Mouse (Mus musculus): ENCODE results near the gene Olfr1457. TPM values are rescaled to one million over a fixed set of nuclear protein-coding genes. Genes with fewer than 3 reads are reported as not detected.

Olfr1457 gene
- total RNA-seq (2015) (not detected in 2 replicates), total RNA-seq (2017) (not detected in 2 replicates)

GRCm38 (mm10) chr19:13097791-13098190, at the start of gene Olfr1457:
Gene Olfr1457, minus strand, starts transcription at chr19:13097891.
- no peak for ATAC-seq (ENCODE audit: poor library complexity, severe bottlenecking)

DNA sequence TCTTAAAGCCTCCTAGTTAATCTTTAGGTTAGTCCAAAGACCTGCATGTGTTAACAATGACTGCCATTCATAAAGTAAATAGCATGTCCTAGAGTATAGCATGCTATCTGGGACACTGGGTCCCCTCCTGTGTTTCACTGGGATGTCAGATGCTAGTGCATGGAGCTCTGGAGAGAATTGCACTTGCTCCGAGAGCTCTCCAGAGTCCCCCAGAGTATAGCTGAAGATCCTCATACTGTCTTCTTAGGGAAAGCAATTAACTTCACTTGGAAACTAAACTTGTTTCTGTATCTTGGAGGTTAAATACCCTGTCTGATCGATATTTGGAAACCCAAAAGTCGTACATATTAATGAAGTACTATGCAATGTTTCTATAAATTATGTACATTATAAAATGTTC, 9.0 kb upstream of the Olfr1457 start, which contains the start of gene Olfr1458:
Olfr1458 (minus strand) TSS at position 101 of the 400 bp plus-strand sequence.
- ATAC-seq (ENCODE audit: poor library complexity, severe bottlenecking): no peak

- ATAC-seq (ENCODE audit: poor library complexity, severe bottlenecking): no peak
These were observed 3.8 kb downstream of the Olfr1457 start for GRCm38 (mm10) chr19:13093908-13094307.

DNA sequence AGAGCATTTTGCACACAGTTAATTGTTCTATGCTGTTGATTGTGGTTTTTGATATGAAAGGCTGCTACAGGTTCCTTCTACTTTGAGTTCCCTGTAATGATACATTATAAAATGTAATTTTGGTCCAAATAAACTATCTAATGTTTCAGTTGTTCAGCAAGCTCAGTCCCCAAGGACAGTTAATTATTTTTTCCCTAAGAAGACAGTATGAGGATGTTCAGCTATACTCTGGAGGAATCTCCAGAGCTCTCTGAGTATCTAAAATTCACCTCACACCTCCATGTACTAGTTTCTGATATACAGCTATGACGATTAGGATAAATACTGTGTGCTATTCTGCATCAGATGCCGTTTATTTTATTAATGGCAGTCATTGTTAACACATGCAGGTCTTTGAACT, 37.4 kb downstream of the Olfr1457 start, which contains the start of gene Olfr1454:
Olfr1454 (plus strand) TSS at position 301 of the 400 bp plus-strand sequence.
- no peak for ATAC-seq (ENCODE audit: poor library complexity, severe bottlenecking)

Other genes starting within 250 kb of the Olfr1457 start
- 0.62 TPM in 1 of 2 replicates, not detected in the other for gene Olfr1444, start 240.6 kb downstream of the Olfr1457 start, total RNA-seq (2015)
- 0.44 TPM in 1 of 2 replicates, not detected in the other for gene Olfr1444, start 240.6 kb downstream of the Olfr1457 start, total RNA-seq (2017)
- gene Olfr1445, start 214.0 kb downstream of the Olfr1457 start, total RNA-seq (2015): not detected in 2 replicates
- not detected in 2 replicates for gene Olfr1445, start 214.0 kb downstream of the Olfr1457 start, total RNA-seq (2017)
- gene Olfr1446, start 204.4 kb downstream of the Olfr1457 start, total RNA-seq (2015): not detected in 2 replicates
- gene Olfr1446, start 204.4 kb downstream of the Olfr1457 start, total RNA-seq (2017): not detected in 2 replicates
- gene Olfr1447, start 194.1 kb downstream of the Olfr1457 start, total RNA-seq (2015): not detected in 2 replicates
- gene Olfr1447, start 194.1 kb downstream of the Olfr1457 start, total RNA-seq (2017): not detected in 2 replicates
- not detected in 2 replicates for gene Olfr1448, start 173.5 kb downstream of the Olfr1457 start, total RNA-seq (2015)
- not detected in 2 replicates for gene Olfr1448, start 173.5 kb downstream of the Olfr1457 start, total RNA-seq (2017)
- not detected in 2 replicates for gene Olfr1449, start 167.1 kb downstream of the Olfr1457 start, total RNA-seq (2015)
- not detected in 2 replicates for gene Olfr1449, start 167.1 kb downstream of the Olfr1457 start, total RNA-seq (2017)
- gene Olfr1450, start 147.6 kb downstream of the Olfr1457 start, total RNA-seq (2015): 0.11 TPM in 1 of 2 replicates, not detected in the other
- gene Olfr1450, start 147.6 kb downstream of the Olfr1457 start, total RNA-seq (2017): not detected in 2 replicates
- not detected in 2 replicates for gene Olfr1451, start 102.9 kb downstream of the Olfr1457 start, total RNA-seq (2015)
- not detected in 2 replicates for gene Olfr1451, start 102.9 kb downstream of the Olfr1457 start, total RNA-seq (2017)
- not detected in 2 replicates for gene Olfr1453, start 69.6 kb downstream of the Olfr1457 start, total RNA-seq (2015)
- gene Olfr1453, start 69.6 kb downstream of the Olfr1457 start, total RNA-seq (2017): not detected in 2 replicates
- not detected in 2 replicates for gene Olfr1454, start 37.3 kb downstream of the Olfr1457 start, total RNA-seq (2015)
- not detected in 2 replicates for gene Olfr1454, start 37.3 kb downstream of the Olfr1457 start, total RNA-seq (2017)
- gene Olfr1458, start 8.9 kb upstream of the Olfr1457 start, total RNA-seq (2015): not detected in 2 replicates
- gene Olfr1458, start 8.9 kb upstream of the Olfr1457 start, total RNA-seq (2017): not detected in 2 replicates
- gene Olfr1459, start 51.7 kb upstream of the Olfr1457 start, total RNA-seq (2015): 0.09 TPM in 1 of 2 replicates, not detected in the other
- gene Olfr1459, start 51.7 kb upstream of the Olfr1457 start, total RNA-seq (2017): not detected in 2 replicates
- gene Olfr1461, start 65.1 kb upstream of the Olfr1457 start, total RNA-seq (2015): not detected in 2 replicates
- gene Olfr1461, start 65.1 kb upstream of the Olfr1457 start, total RNA-seq (2017): not detected in 2 replicates
- not detected in 2 replicates for gene Olfr1462, start 87.8 kb upstream of the Olfr1457 start, total RNA-seq (2015)
- gene Olfr1462, start 87.8 kb upstream of the Olfr1457 start, total RNA-seq (2017): not detected in 2 replicates
- gene Olfr1463, start 133.4 kb upstream of the Olfr1457 start, total RNA-seq (2015): not detected in 2 replicates
- gene Olfr1463, start 133.4 kb upstream of the Olfr1457 start, total RNA-seq (2017): not detected in 2 replicates
- gene Olfr1465, start 217.7 kb upstream of the Olfr1457 start, total RNA-seq (2015): not detected in 2 replicates
- not detected in 2 replicates for gene Olfr1465, start 217.7 kb upstream of the Olfr1457 start, total RNA-seq (2017)
- gene Olfr1466, start 241.0 kb upstream of the Olfr1457 start, total RNA-seq (2015): not detected in 2 replicates
- gene Olfr1466, start 241.0 kb upstream of the Olfr1457 start, total RNA-seq (2017): not detected in 2 replicates

Measured in megakaryocyte, adult 5-6 weeks (primary cell).